In the genomic region with DNA sequence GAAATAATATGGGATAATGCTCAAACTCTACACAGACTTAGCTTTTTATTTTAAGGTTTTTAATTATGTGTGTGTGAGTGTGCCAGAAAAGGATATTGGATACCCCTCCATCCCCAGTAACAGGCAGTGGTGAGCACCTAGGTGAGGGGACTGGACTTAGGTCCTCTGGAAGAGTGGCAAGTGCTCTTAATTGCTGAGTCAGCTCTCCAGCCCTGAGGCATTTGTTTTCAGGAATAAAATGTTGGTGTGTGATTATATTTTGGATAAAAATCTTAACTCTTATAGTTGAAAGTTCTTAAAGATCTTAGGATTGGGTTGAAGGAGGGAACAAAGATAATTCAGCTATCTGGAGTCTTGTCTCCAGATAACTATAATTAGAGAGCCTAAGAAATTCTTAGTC, we compare ENCODE assay signal across 25 mouse cellular contexts.
"Had no signal": no experiment of that assay in that cellular context is flagged by ENCODE, and none has a peak within 500 bp of the region (broad histone marks: within the 10 kb centered on the region; RNA-seq: fewer than 3 reads in every experiment).

No protein-coding gene starts in this region.

- H3K9me3 ChIP-seq: embryonic facial prominence, embryonic 10.5 days; embryonic facial prominence, embryonic 12.5 days; embryonic facial prominence, embryonic 13.5 days; embryonic facial prominence, embryonic 15.5 days; forebrain, embryonic 10.5 days; forebrain, embryonic 12.5 days; forebrain, embryonic 13.5 days; forebrain, embryonic 15.5 days had no signal

- ATAC-seq: forebrain, embryonic 13.5 days; forebrain, embryonic 14.5 days; forebrain, embryonic 15.5 days; forebrain, embryonic 16.5 days; forebrain, postnatal 0 days had no signal

- DNase-seq: cerebellum, adult 9-10 months; cerebellum, adult 9-11 months; cerebellum, postnatal 14 days; cerebellum, postnatal 25 days; cerebellum, postnatal 36 days; embryo, embryonic 11 days; forebrain, postnatal 0 days; gastrocnemius, adult 2 months; gastrocnemius, postnatal 10 days; gastrocnemius, postnatal 14 days; gastrocnemius, postnatal 25 days; gastrocnemius, postnatal 36 days; heart, adult 18-20 months; heart, adult 2 months had no signal

- H3K4me3 ChIP-seq: embryonic facial prominence, embryonic 10.5 days; embryonic facial prominence, embryonic 12.5 days; embryonic facial prominence, embryonic 13.5 days; embryonic facial prominence, embryonic 15.5 days; erythroblast, embryonic 14.5 days; forebrain, embryonic 10.5 days; forebrain, embryonic 12.5 days; forebrain, embryonic 13.5 days; forebrain, embryonic 15.5 days; gastrocnemius, adult 2 months; heart, adult 2 months had no signal

- H3K4me2 ChIP-seq: embryonic facial prominence, embryonic 12.5 days; embryonic facial prominence, embryonic 13.5 days; embryonic facial prominence, embryonic 15.5 days; forebrain, embryonic 12.5 days; forebrain, embryonic 13.5 days; forebrain, embryonic 15.5 days had no signal

- H3K27ac ChIP-seq: embryonic facial prominence, embryonic 10.5 days; embryonic facial prominence, embryonic 12.5 days; embryonic facial prominence, embryonic 13.5 days; embryonic facial prominence, embryonic 15.5 days; forebrain, embryonic 10.5 days; forebrain, embryonic 12.5 days; forebrain, embryonic 13.5 days; forebrain, embryonic 15.5 days; gastrocnemius, adult 2 months; heart, adult 2 months had no signal

- H3K9ac ChIP-seq: embryonic facial prominence, embryonic 12.5 days; embryonic facial prominence, embryonic 13.5 days; embryonic facial prominence, embryonic 15.5 days; forebrain, embryonic 12.5 days; forebrain, embryonic 13.5 days; forebrain, embryonic 15.5 days; forebrain, postnatal 0 days had no signal

- H3K27me3 ChIP-seq: embryonic facial prominence, embryonic 12.5 days; embryonic facial prominence, embryonic 13.5 days; embryonic facial prominence, embryonic 15.5 days; forebrain, embryonic 12.5 days; forebrain, embryonic 13.5 days; forebrain, embryonic 15.5 days had no signal

- H3K4me1 ChIP-seq: embryonic facial prominence, embryonic 10.5 days; embryonic facial prominence, embryonic 12.5 days; embryonic facial prominence, embryonic 13.5 days; embryonic facial prominence, embryonic 15.5 days; forebrain, embryonic 10.5 days; forebrain, embryonic 12.5 days; forebrain, embryonic 13.5 days; forebrain, embryonic 15.5 days had no signal
